Mouse (Mus musculus) 3134 (cell line): ENCODE data around the gene Ccdc134.

Source experiments
- DNase-seq: peaks from one replicate; pipeline ENCODE4 v3.0.0-alpha.2; 2011; ENCODE audit warnings: low spot score; ENCODE audit not compliant: insufficient read length; ENCODE audit errors: extremely low read depth

Ccdc134 gene

DNA sequence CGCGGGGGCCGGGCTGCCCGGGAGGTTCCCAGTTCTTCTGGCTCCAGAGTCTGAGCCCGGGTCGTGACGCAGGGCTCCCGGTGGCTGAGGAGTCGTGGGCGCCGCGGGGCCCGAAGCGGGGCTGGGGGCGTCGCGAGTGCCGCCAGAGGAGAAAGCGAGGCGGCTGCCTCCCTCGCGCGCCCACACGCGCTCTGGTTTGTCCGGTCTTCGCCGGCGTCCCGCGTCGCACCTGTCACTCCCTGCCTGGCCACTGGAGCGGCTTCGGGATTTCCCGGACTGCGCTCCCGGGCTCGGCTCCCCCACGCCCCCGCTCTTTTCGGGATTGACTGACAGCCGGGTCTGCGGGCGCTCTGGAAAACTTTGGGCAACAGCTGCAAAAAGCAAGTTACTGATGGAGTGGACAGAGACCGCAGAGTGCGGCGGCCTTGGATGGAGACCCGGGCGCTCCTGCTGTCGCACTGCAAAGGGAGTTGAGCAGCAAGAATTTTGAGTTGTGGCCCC lies 19.9 kb downstream of the Ccdc134 start:
- peak; percentile 77 for DNase-seq

DNA sequence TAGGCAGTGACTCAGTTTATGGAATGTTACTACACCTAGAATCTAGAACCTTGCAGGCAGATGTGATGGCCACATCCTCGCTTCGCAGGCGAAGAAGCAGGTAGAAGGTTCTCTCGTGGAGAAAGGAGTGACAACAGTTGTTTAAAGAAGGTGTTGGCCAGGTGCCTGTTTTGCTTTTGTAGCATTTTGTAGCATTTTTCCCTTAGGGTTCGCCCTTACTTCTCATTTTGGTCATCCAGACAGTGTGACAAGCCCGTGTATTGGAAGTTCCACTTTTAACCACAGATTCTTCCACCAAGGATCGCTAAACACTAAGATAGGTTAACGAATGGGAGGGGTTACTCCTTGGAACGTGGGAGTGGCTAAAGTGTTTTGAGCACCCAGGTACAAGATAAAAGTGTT lies 20.8 kb downstream of the Ccdc134 start:
- no peak for DNase-seq

DNA sequence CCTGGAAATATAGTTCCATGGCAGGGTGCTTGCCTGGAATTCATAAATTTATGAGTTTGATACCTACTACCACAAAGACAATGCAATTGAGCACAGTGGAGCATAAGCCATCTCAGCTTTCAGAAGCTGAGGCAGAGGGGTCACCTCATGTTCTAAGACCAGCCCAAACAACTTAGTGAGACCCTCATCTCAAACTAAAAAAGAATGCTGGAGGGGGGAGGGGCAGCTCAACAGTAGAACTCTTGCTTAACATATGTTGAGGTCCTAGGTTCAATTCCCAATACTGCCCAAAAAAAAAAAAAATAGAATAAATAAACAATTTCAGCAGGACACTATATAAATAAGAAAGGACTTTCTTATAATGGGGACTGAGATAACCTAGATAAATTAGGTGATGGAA lies 22.3 kb downstream of the Ccdc134 start:
- DNase-seq: no peak

DNA sequence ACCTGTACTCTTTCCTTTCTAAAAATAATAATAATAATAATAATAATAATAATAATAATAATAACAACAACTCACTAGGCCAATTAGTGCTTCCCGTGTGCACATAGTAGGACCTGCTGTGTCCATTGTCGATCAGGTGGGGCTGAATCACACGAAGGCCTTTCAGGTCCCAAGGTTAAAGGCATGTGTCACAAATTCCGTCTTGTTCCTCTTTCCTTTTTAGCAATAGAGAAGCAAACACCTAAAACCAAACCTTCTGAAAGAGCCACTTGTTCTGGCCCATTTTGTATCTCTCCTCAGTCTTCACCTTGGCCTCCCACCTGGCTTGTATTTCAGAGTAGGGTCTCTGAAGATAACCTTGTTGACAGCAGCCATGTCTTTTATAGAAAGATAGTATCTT lies 23.5 kb downstream of the Ccdc134 start:
- DNase-seq: no peak

DNA sequence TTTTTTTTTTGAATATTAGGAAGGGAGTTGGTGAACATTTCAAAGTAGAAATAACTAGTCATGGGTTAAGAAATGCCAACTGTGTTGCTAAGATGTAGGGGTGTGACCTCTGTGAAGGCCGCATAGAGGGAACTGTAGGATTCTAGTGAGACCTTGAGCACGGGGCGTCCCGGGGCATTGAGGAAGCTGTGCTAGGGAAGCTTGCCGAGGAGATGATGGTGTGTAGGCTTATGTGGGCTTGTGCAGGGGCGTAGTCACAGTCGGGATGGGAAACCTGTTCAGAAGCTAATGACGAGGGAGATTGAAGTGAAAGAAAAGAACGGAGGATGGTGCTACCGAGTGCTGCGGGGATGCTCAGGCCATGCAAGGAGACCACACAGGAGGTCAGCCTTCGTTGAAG lies 24.3 kb downstream of the Ccdc134 start:
- no peak for DNase-seq

DNA sequence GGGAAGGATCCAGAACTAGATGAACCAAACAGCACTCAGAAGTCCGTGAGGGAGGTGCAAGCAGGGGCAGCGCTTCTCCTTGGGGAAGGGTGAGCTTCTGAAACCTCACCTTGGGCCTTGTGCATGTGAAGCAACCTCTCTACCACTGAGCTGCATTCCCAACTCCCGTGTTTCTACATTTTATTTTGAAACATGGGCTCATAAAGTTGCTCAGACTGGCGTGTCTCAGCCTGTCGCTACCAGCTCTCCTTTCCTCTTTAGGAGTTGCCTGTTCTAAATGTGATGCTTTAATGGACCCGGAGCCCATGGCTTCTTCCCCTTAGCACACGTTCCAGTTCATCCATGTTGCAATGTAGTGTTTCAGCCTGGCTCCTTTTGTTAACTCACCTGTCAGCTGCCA lies 24.7 kb downstream of the Ccdc134 start:
- no peak for DNase-seq

DNA sequence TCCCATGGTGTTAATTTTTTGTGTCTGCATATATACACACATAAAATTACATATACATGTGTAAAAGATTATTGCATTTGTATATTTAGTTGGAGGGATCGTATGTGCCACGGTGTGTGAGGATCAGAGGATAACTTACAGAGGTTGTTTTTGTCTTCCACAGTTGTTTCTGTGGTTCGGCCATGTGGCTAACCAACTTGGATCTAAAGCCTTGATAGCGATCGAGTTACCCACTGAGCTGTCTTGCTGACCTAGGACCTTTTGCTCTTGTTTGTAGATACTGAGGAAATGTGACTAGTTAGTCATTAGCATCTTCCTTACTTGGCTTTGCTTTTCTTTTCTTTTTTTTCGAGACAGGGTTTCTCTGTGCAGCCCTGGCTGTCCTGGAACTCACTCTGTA lies 28.6 kb downstream of the Ccdc134 start:
- no peak for DNase-seq

DNA sequence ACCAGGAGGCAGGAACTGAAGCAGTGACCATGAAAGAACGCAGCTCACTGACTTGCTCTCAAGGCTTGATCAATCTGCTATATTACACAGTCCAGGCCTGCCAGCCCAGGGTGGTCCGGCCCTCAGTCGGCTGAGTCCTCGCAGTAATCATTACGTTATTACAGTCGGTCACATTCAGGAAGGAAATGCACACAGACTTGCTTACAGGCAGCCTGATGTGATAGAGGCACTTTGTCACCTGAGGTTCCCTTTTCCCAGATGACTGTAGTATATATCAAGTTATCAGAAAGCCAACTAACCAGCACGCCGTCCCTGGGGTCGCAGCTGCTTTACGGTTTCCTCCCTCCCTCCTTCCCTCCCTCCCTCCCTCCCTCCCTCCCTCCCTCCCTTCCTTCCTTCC lies 29.2 kb downstream of the Ccdc134 start:
- no peak for DNase-seq

DNA sequence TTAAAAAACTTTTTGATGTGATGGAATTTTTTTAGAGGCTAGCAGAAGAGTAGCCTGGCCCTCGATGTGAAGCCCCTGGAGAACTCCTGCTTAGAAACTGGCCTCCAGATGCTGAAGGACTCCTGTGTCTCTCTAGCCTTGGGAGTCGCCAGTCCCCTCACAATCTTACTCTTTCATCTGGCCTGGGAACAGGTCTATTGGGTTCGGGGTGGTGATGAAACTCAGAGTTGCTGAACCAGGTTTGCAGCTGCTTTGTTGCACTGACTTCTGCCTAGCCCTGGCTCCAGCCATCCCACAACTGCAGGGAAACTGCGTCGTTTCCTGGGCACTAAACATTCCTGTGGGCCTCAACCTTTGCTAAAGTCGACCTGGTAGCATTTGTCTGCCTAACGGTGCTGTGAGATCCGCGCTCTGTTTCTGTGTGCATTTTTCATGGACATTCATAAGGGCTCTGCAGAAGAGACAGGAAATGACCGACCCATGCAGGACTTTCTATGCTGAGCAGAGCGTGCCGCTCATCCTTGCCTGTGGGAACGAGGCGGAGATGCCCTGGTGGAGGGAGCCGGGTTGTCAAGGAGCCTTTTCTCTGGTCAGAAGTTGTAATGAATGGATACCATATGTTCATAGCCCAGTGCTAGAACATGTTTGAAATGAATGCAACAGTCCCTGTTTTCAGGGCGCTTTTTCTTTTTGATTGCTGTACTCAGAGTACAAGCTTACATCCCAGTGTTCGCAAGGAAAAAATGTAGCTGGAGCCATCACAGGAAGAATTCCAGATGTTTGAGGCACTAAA lies 30.7 kb downstream of the Ccdc134 start:
- DNase-seq: no peak

DNA sequence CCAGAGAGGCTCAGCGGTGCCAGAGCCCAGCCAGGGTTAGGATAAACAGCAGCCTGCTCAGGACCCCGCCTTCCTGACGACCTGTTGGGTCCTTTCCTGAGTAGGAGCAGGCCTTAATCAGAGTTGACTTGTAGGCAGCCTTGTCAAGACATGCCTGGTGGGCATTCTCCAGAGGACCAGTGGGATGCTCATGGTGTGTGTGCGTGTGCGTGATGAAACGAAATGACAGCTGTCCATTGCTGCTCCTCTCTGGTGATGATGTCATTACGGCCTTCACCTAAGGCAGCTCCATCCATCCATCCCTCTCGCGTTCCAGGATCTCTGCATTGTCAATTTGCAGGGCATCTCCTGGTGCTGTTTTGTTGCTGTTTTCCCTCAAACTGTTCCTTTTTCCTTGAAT lies 31.7 kb downstream of the Ccdc134 start:
- no peak for DNase-seq

DNA sequence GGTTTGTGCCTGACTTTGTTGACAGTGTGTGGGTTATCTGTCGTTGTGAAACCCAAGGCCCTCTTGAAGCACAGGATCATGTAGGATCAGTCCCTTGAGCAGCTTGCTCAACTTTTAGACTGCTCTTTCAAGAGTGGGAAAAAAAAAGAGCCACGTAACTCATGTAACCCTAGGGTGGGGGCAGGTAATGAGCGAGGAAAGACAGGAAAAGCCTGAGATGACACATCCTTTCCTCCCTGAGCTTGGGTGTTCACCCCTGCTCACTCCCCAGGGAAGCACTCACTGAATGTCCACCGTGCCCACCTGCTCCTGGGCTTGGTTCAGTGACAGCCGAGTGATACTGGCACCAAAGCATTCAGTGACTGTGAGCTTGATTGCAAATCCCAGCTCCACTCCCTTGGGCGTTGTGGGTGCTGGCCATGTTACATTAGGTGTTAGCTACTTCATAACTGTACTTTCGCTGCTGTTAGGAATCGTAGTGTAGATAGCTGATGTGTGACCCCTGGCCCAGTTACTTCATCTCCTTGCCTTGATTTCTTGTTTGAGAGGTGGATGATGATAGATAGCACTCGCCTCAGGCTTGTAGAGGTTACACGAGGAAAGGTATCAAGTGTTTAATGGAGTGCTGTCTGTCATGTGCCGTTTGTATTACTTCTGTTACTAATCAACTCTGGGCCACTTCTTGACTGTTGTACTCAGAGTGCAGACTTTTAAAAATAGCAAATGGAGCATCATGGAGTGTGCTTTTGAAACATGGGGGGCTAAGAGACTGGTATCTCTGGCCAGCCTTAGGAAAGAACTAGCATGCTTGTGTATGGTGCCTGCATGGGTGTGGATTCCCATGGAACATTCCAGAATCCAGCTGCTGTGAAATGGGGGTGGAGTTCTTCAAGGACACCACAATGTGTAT lies 33.3 kb downstream of the Ccdc134 start:
- no peak for DNase-seq

DNA sequence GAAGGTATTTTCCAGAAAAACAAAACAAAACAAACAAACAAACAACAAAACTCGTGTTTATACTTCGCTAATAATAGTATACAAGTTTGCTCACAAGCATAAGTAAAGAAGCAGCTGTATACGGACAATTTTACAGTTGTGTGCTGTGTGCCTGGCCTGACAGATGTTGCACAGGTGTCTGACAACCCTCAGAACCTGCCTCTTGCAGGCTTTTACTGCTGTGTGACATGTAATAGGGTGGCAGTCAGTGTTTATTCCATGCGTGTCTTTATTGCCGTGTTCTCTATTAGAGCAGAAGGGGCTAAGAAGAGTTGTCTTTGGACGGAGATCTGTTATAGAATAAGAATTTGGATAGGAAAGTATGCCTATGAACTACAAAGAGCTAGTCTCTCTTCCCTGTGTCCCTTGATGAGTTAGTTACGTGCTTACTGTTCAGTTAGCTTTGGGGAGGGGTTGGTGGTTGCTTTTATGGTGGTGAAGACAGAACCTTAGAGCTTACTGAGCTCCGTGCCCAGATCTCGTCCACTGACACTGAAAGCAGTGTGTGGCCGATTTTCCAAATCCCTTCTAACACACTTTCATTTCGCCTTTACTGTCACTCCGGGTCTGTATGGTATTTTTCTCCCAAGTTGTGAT lies 34.4 kb downstream of the Ccdc134 start:
- no peak for DNase-seq

DNA sequence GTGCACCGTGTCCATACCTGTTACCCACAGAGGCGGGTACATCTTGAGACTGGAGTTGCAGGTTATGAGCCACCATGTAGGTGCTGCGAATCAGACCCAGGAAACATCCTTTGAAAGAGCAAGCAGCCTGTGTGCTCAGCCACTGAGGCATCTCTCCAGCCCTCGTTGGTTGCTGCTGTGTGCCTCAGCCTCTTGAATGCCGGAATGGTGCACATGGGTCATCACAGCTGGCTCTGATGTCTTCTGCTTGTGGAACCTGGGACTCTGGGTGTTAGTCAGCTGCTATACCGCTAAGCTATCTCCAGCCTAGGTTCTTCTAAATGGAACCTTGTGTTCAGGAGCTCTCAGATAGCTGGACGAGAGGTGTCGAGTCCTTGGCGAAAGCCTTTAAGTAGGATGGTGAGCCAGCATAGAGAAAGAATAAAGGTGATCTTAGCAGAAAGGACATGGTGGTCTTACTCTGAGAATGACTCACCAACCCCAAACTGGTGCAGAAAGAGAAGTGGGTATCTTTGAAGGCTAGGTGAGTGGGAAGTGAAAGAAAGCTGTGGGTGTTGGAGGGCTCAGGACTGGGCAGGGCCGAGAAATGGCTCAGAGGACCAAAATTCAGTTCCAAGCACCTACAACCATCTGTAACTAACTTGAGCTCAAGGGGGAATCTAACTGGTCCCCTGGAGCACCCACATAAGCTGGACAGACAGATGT lies 35.8 kb downstream of the Ccdc134 start:
- DNase-seq: no peak

DNA sequence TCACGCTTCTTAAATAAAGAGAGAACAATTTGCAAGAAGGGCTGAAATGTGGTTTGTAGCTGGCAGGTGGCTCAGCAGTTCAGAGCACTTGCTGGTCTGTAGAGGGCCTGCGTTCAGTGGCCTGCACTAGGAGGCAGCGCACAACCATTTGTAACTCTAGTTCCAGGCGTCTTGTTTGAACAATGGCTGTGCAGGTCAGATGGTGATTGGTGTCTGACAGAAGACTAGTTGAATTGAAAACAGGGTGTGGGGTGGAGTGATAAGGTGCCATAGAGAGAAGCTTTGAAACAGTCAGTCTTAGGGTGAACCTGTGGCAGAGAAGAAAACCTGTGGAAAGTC lies 36.3 kb downstream of the Ccdc134 start:
- no peak for DNase-seq

DNA sequence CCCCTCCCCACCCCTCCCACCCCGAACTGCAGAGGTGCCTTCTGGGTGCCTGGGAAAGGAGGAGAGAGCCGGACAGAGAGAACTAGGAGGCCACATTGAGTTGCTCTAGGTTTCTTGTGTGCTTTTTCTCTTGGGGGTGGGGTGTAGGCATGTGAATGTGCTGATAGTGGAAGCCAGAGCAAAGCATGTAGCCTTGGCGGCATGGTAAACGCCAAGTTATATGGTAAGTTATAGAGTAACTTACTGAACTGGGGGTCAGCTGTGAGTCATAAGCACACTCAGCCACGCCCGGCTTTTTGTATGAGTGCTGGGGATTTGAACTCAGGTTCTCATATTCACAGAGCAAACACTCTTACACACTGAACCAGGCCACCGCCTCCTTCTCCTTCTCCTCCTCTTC lies 36.8 kb downstream of the Ccdc134 start:
- no peak for DNase-seq

DNA sequence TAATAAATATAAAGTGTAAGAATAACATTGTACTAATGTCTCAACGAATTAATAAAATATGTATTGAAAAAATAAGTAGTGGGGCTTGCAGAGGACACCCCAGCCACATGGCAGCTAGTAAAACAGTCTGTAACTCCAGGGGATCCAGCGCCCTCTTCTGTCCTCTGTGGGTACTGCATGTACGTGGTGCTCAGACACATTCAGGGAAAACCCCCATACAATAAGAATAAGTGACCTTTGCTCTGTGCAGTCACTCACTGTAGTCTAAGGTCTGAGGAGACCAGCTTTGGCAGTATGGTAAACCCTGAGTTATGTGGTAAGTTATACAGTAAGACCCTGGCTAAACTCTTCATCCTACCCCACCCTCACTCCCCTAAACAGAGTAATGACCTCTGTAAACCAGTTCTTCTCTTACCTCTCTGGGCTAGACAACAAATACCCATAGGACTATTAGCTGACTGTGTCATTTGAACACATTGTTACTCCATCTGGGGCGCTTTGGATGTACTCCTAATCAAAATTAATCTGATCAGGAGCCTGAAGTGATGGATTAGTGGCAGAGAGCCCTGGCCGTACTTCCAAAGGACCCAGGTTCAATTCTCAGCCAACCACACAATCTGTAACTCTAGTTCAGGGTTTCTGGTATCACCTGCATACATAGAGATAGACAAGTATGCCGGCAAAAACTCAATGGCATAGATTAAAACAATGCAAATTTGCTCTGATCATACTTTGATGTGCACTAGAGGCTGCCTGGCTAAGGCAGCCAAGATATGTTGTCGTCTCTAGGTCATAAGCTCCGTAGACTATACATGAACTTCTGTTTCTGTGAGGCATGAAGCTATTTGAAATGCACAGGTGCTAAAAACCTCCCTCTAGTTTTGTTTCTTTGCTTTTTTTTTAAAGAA lies 37.9 kb downstream of the Ccdc134 start:
- no peak for DNase-seq

DNA sequence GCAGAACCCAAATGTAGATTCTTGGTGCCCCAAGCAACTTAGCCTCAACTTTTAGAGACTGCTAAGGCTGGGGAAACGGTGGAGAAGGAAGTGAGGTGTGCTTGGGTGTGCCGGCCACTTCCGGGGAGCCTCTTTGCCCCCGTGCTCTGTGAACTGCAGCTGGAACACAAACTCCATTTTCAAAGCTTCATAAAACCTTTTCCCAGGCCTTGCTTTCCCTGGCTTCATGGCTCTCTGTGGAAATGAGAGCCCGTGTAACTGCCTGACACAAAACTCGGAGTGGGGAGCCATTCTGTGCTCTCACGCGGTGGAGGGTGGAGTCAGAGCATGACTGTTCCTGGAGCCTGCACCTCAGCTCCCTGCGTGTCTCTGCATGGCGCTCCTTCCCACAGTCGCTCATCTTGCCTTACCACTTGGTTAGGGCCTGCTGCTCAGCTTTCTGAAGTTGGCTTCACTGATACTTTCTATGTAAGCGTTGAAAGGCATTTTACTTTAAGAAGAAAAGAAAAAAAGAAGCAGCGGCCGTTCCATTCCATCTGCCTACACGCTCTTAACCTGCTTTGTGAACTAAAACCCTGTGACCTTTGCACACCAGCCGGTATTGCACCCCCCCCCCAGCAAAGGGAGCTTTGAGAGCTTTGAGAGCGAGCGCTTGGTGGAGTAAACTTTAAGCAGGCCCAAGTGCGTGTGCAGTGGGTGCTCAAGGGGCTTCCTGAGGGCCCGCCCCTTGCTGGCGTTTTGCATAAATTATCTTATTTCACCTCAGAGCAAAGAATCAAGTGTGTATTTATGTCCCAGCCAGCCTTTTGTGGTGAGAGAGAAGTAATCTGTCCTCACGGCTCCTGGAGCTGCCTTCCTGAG lies 38.7 kb downstream of the Ccdc134 start:
- no peak for DNase-seq

DNA sequence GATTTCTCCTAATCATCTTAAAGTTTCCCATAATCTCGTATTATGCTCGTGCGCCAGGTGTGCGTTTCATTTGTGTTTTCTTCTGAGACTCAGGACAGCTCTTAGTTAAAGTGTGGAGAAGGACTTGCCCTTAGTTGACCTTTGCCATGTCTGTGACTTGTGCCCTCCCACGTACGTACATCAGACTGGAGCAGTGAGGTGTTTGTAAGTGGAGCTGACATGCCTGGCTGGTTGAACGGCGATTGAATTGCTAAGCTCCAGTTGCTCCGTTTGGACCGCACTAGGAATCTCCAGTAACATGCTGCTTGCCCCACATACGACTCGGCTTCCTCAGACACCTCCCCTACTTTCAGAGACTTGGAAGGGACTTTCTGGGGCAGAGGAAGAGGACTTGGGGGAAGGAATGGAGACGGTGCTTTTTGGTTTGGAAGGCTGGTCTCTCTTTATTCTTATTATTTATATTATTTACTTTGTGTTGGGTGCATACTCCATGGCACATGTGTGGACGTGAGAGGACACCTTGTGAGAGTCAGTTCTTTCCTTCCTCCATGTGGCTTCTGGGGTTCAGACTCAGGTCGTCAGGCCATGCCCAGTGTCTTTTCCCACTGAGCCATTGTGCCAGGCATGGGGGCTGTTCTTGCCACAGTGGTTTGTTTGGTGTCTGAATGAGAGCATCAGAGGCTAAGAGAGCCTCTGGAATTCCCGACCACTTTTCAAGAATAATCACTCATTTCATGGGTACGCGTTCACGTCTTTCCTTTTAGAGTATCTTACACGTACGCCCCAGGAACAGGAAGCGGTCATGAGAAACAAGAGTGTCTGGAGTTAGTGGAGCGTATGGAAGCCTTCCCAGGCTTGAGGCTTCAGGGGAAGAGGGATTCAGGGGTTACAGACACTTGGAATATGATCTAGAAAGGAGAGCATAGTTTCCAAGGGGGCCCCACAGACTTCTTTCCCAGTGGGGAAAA lies 39.8 kb downstream of the Ccdc134 start:
- DNase-seq: no peak
